Comparison of ENCODE assay signal across 19 mouse cellular contexts in the genomic region with DNA sequence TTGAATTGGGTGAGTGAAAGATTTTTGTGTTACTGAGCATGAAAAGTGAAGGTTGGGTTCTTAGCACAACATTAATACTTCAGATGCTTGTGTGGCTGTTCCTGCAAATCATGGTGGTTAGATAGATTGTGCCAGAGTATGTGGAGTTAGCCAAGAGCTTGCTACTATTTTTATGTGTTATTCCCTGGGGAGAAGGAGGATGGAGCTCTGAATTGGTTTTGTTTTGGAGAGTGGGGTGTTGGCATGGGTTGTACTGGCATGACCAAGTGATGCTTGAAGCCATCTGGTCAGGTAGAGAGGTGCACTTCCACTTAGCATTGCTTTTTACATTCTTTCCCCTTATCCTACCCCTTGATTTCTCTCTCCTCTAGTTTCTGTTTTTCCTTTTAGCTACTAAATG. TPM values are rescaled to one million over a fixed set of nuclear protein-coding genes. Genes with fewer than 3 reads are reported as not detected.
A peak's percentile ranks its signal among the peaks of the same experiment; 100 is the strongest.
DNase-seq lines count a peak whose midpoint lies in the region; TF ChIP-seq lines count a peak whose summit lies in the region.
"Had no signal": no experiment of that assay in that cellular context is flagged by ENCODE, and none has a peak within 500 bp of the region (broad histone marks: within the 10 kb centered on the region; RNA-seq: fewer than 3 reads in every experiment).

No protein-coding gene starts in this region.

- H3K9me3 ChIP-seq in hindbrain, embryonic 10.5 days = no peaks in the 10 kb centered on the region
- H3K9me3 ChIP-seq: neural tube, embryonic 15.5 days had no signal

- intact Hi-C loops in gastrocnemius, adult 2 months (cut with DNase I) = no loop called here
- intact Hi-C loops in gastrocnemius, postnatal 14 days (cut with DNase I; ENCODE audit: low total_unique reads) = no loop called here

- H3K4me3 ChIP-seq in gastrocnemius, adult 2 months = no peak overlapping the region
- no peak overlapping the region for H3K4me3 ChIP-seq in hindbrain, embryonic 10.5 days
- H3K4me3 ChIP-seq: heart, adult 2 months; neural tube, embryonic 15.5 days had no signal

- no peaks in the 10 kb centered on the region for H3K4me1 ChIP-seq in hindbrain, embryonic 10.5 days (replicated peaks)
- H3K4me1 ChIP-seq: neural tube, embryonic 15.5 days had no signal

- no peaks in the 10 kb centered on the region for H3K36me3 ChIP-seq in hindbrain, embryonic 10.5 days
- H3K36me3 ChIP-seq: neural tube, embryonic 15.5 days had no signal

- no peaks in the 10 kb centered on the region for H3K27me3 ChIP-seq in hindbrain, embryonic 10.5 days (ENCODE audit: insufficient read depth, poor library complexity, severe bottlenecking)
- H3K27me3 ChIP-seq: neural tube, embryonic 15.5 days had no signal

- TF ChIP-seq CTCF in gastrocnemius, adult 2 months (IDR thresholded peaks at IDR 0.05) = no peak

- no peak for DNase-seq in gastrocnemius, adult 2 months
- no peak for DNase-seq in gastrocnemius, postnatal 14 days
- peak; percentile 97 for DNase-seq in brain, adult 2 months (ENCODE audit: low read depth, low spot score)
- peak; percentile 94 for DNase-seq in cerebellum, adult 9-10 months
- no peak for DNase-seq in thymus, postnatal 4 days
- no peak for DNase-seq in hindbrain, embryonic 10.5 days (ENCODE audit: low spot score)
- no peak for DNase-seq in spleen, postnatal 36 days (ENCODE audit: low spot score in 2 of 2)
- DNase-seq: adrenal gland, postnatal 10 days; embryo, embryonic 11 days; gastrocnemius, postnatal 25 days; heart, adult 2 months; kidney, adult 18-20 months; right cerebral cortex, adult 18-20 months; right cerebral cortex, postnatal 4 days; thymus, adult 18-20 months had no signal

- peak overlapping the region; percentile 16; the same call in 1 of the 2 replicates for H3K27ac ChIP-seq in gastrocnemius, adult 2 months
- no peak overlapping the region for H3K27ac ChIP-seq in hindbrain, embryonic 10.5 days
- H3K27ac ChIP-seq: heart, adult 2 months; hindbrain, embryonic 14.5 days; kidney, postnatal 0 days; macrophage; neural tube, embryonic 15.5 days had no signal

RNA-seq across cellular contexts. Expression of gene Snx13, which starts 24.4 kb away (rescaled TPM):
- total RNA-seq in gastrocnemius, adult 2 months (2021) = 10 to 100 TPM; 41.2 to 56.3 TPM
- 10 to 100 TPM; 31.4 to 36.2 TPM for total RNA-seq in gastrocnemius, postnatal 14 days (2021)
- 14.7 and 16.4 TPM in 2 replicates for polyA plus RNA-seq in hindbrain, embryonic 10.5 days (2016; fragmentation: Nextera tagmentation; extraction: Ambion mirVana)

Comparison
In these comparisons a context has a peak if more than half of its experiments do, and no peak if none do; other contexts are left out.
1. DNase-seq: peak in brain, adult 2 months (single experiment) and cerebellum, adult 9-10 months (single experiment); none in gastrocnemius, adult 2 months (single experiment), gastrocnemius, postnatal 14 days (single experiment), thymus, postnatal 4 days (single experiment), hindbrain, embryonic 10.5 days (single experiment) and spleen, postnatal 36 days (0 of 2).